Mouse (Mus musculus) left cerebral cortex, postnatal 10 days (tissue): ENCODE results near the gene Fuca2. TPM values are rescaled to one million over a fixed set of nuclear protein-coding genes. Genes with fewer than 3 reads are reported as not detected.

Source experiments
- DNase-seq, 2 experiments: peaks; one replicate each; pipeline ENCODE4 v3.0.0; 2021 to 2022; ENCODE audit warnings: low spot score in 2 of 2, mixed read lengths in 1 of 2; ENCODE audit errors: extremely low spot score in 1 of 2
- intact Hi-C: fragments of 180-260 bp; cut with DNase I; formaldehyde crosslinking; loops from one replicate; pipeline ENCODE4 v1.15.1; 2025
- total RNA-seq, 2 experiments: library from RNA; stranded (reverse); gene quantifications; 2 replicates each; pipeline ENCODE4 v1.2.3; 2021

Fuca2 gene
- total RNA-seq, 2 experiments from 2014 or later: 40.0 to 40.2 TPM

DNA sequence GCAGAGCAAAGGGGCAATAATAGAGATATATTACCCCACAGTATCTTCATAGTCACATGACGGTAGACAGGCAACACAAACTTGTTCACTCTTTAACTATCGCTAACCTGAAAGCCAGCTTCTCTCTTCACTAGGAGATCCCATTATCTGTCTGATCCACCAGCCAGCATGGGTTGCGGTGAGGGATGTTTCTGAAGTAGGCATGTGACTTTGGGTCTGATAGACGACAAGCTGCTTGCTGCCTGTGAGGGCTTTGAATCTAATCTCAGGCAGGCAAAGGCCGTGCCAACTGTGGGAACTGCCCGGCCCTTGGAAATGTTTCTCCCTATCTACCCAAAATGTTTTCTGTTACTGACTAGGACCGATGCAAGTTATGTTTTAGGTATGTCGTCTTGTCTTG, 3.0 kb downstream of the Fuca2 start:
- no peak for DNase-seq
- intact Hi-C loops: no loop called here

GRCm38 (mm10) chr10:13521857-13522256, 22.5 kb downstream of the Fuca2 start:
- intact Hi-C loops: loop anchor here (10.0 kb wide), 1 partner anchor 337 kb away; no protein-coding TSS in a partner anchor
- DNase-seq: no peak

DNA sequence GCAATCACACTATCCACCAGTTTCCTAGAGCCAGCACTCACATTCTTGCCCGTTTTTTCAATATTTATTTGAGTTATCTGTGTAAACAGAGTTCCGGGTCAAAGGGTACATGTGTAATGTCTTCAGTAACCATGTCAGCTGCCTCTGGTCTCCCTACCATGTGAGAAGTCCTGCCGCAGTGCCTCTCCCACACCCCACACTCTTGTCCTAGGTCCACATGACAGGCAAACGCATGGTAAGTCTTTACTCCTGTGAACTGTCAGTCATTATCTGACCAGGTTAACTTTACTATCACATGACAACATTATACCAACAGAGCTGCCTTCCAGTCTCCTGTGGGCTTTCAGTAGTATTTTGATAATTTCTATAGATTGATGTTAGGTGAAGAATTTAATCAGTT, 28.8 kb downstream of the Fuca2 start:
- DNase-seq: no peak
- intact Hi-C loops: loop anchor here (10.0 kb wide), 1 partner anchor 343 kb away; no protein-coding TSS in a partner anchor

DNA sequence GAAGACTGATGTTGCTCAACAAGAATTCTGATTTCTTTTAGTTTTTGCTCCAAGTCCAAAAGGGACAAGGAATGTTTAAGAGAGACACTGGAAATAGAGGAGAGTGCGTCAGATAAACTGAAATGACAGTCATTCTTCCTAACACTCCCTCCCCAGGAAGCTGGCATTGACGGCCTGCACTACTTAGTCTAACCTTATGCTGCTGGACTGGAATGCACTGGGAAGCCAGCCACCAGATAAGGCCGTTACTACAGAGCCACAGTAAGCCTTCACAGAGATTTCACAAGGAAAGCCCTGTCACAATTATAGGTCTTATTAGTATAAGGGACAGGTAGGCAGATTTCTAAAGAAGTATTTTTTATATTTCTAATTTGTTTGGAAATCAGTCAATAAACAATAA, 35.4 kb downstream of the Fuca2 start:
- intact Hi-C loops: no loop called here
- no peak for DNase-seq

DNA sequence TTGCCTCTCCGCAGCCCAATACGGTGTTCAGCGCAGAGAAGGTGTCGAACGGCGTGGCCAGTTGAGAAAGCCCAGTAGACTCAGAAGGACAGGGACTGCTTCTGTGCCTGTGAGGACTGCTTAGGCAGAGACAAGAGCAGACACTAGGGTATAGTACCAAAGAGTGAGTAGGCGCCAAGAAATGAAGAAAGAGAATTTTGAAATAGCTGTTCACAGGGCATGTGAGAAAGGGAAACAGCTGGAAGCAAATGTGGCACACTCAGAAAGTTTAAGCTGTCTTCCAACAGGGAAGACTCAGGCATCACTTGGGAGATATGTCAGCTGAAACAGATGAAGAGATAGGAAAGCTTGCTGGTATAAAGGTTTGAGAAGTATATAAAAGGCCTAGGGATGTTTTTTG, 37.4 kb downstream of the Fuca2 start:
- intact Hi-C loops: no loop called here

GRCm38 (mm10) chr10:13539769-13540333, 40.5 kb downstream of the Fuca2 start:
- no peak for DNase-seq
- intact Hi-C loops: no loop called here

More for the DNA sequence above, 37.4 kb downstream of the Fuca2 start:
- no peak for DNase-seq

DNA sequence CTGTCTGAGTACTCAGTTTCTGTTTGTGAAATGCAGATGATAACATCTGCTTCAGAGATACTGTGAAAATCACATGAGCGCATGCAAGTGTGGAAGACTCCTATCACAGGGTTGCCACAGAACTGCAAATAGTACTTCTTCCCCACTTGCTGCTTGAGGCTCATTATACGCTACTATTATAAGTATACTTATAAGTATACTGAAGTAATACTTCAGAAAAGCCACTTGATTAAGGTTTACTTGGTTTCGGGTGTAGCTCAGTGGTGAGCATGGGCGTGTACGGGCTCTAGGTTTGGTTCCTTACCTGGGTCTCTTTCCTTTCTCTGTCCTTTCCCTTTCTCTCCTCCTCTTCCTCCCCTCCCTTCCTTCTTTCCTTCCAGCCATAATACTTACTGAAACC, 42.4 kb downstream of the Fuca2 start:
- no peak for DNase-seq
- intact Hi-C loops: no loop called here

GRCm38 (mm10) chr10:13552646-13553497, 53.5 kb downstream of the Fuca2 start, which contains the start of the genes Adat2 and Pex3:
Gene Adat2, plus strand, starts transcription at chr10:13552894.
Gene Pex3, minus strand, starts transcription at chr10:13553142.
- intact Hi-C loops: no loop called here
- DNase-seq: peak; percentile 86 to 93

DNA sequence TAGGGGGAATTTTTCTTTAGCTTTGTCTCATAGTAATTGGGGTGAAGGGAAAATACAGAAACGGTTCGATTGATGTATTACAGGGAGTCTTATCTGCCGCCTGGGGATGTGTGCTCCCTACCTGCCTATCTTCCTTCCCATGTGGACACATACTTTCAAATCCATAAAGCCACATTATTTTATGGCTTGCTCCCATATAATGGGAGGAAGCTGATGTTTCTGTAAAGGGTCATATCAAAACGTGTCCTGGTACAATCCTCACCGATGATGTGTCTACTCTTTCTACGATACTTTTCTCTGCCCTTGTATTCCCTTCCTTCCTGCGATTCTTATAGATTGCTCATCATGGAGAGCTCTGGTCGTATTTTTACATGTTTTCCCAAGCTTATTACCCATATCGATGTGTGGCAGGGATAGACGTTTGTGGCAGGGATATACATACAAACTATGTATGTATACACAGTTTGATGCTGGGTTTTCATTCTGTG, 54.2 kb downstream of the Fuca2 start:
- DNase-seq: no peak
- intact Hi-C loops: no loop called here

GRCm38 (mm10) chr10:13554316-13554715, 55.0 kb downstream of the Fuca2 start:
- no peak for DNase-seq
- intact Hi-C loops: no loop called here

GRCm38 (mm10) chr10:13560014-13560674, 60.8 kb downstream of the Fuca2 start:
- DNase-seq: no peak
- intact Hi-C loops: loop anchor here (5.0 to 10.0 kb wide), 3 partner anchors 307 to 762 kb away; partner anchors contain the start of gene Aig1

DNA sequence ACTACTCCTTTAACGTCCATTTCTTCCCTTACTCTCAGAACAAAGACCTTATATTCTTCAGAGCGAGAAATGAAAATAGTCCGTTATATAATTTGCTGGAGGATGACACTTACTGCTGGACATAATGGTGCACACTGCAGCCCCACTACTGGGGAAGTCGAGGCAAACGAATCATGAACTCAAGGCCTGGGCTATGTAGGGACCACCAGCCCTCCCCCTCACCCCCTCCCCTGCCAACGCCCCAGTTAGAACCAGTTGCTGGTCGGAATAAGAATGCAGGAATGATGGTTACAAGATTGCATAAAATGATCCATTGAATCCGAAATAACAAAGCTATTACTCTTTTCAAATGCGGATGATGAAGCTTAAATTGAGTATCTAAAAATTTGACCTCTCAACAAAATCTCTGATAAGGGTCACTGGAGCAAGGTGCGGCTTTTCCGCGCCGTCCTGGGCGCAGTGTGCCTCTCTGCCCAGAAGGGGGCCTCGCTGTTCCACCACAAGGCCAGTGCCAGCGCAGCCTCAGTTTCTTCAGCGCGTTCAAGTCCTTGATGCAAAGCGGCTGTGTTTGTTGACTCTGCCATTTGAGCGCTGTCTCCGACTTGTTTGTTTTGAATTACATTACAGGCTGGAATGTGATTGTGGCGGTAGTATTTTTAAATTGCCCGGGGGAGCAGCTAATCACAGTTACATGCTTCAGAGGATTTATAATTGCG, 65.2 kb downstream of the Fuca2 start:
- intact Hi-C loops: loop anchor here (2.0 to 10.0 kb wide), 5 partner anchors 303 to 826 kb away; partner anchors contain the start of genes Aig1 and Hivep2

GRCm38 (mm10) chr10:13565080-13565448, 65.7 kb downstream of the Fuca2 start:
- no peak for DNase-seq
- intact Hi-C loops: loop anchor here (2.0 to 10.0 kb wide), 3 partner anchors 402 to 826 kb away; partner anchors contain the start of gene Hivep2

More for the DNA sequence above, 65.2 kb downstream of the Fuca2 start:
- peak; percentile 56 to 75 for DNase-seq

DNA sequence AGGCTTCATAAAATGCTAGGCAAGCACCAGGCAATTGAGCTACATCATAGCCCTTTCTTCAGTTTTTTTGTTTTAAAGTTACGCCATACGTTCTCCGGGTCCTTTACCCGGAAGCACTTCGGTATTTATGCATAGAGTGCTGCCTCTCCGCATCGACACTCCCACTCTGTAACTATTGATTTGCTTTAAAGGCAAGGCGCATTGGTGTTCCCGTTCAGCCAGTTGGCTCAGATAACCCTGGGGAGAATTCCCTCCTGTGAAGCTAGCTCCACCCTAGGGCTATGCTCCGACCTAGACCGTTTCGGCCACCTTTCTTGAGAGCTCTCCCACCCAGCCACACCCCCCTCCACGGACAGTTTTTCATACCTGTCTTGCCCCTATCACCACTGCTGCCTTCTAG, 67.1 kb downstream of the Fuca2 start:
- no peak for DNase-seq
- intact Hi-C loops: loop anchor here (5.0 to 10.0 kb wide), 2 partner anchors 401 to 628 kb away; partner anchors contain the start of gene Hivep2

Other genes with a start within 250 kb of the Fuca2 start
- 10 to 100 TPM; 14.8 to 17.2 TPM for gene Phactr2, start 25.1 kb upstream of the Fuca2 start, total RNA-seq
- 1 to 10 TPM; 6.6 to 8.6 TPM for gene Adat2, start 53.4 kb downstream of the Fuca2 start, total RNA-seq
- gene Pex3, start 53.6 kb downstream of the Fuca2 start, total RNA-seq: 10 to 100 TPM; 24.3 to 25.1 TPM